Mouse (Mus musculus): Measurements from ENCODE around the gene Map3k11.

GRCm38 (mm10) chr19:5725767-5726515 is 37.4 kb downstream of the Map3k11 start, which contains the start of gene Ehbp1l1:
- no peak for TF ChIP-seq GATA1 (IDR thresholded peaks at IDR 0.05; ENCODE audit: low read length)
- no peak for TF ChIP-seq TAL1 (IDR thresholded peaks at IDR 0.05; ENCODE audit: low read length)

All from erythroblast, embryonic 14.5 days (primary cell).